ENCODE assay signal across 9 mouse cellular contexts in the genomic region with DNA sequence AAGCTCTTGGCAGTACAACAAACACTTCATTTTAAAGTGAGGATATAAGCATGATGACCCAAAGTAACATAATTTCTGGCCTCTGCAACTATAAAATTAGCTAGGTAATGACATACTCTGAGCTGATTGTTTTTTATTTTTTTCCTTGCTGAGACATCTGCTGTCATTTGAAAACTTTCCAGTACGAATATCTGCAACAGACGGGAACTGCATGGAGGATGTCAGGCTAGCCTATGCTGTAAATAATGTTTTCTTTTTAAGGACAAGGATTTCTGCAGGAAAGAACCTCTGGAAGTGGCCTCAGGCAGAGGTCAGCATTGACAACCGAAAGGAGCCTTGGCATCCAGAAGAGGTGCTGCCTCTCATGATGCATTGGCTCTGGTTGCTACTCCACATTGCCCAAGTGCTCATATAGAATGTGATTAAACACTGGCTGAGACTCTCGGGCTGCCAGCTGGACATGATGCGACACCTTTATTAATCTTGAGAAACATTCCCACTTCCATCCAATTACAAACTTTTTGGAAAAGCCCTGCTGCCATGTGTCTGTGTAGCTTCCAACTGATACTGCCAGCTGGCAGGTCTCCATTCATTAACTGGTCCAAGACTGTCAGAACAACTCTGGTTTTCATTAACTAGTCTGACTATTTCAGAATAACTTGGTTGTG.
DNase-seq lines count a peak whose midpoint lies in the region; ATAC-seq and TF ChIP-seq lines count a peak whose summit lies in the region.
"Had no signal": no experiment of that assay in that cellular context is flagged by ENCODE, and none has a peak within 500 bp of the region (broad histone marks: within the 10 kb centered on the region; RNA-seq: fewer than 3 reads in every experiment).

No protein-coding gene starts in this region.

- H3K9ac ChIP-seq in heart, embryonic 11.5 days (ENCODE audit: low read depth, low read length): no peak overlapping the region
- H3K9ac ChIP-seq: embryonic facial prominence, embryonic 13.5 days had no signal

- H3K4me3 ChIP-seq in heart, embryonic 11.5 days (ENCODE audit: low read depth, low read length): no peak overlapping the region
- no peak overlapping the region for H3K4me3 ChIP-seq in thymus, adult 2 months (ENCODE audit: control insufficient read depth, insufficient read depth, low read length)
- H3K4me3 ChIP-seq: embryonic facial prominence, embryonic 13.5 days had no signal

- no peaks in the 10 kb centered on the region for H3K27me3 ChIP-seq in heart, embryonic 11.5 days (ENCODE audit: control insufficient read depth, insufficient read depth, low read length)
- H3K27me3 ChIP-seq in thymus, adult 2 months (ENCODE audit: control insufficient read depth, insufficient read depth, low read length): no peaks in the 10 kb centered on the region
- H3K27me3 ChIP-seq: embryonic facial prominence, embryonic 13.5 days had no signal

- no peak for ATAC-seq in heart, embryonic 11.5 days (replicated peaks; ENCODE audit: insufficient number of reproducible peaks, low FRiP score, low TSS enrichment)

- 61% methylated on average over 5 of the region's 5 CpGs for WGBS in heart, embryonic 11.5 days (ENCODE audit: insufficient replicate concordance)
- 89% methylated on average over 5 of the region's 5 CpGs for whole genome bisulfite sequencing in thymus, adult 2 months

- H3K36me3 ChIP-seq in heart, embryonic 11.5 days (ENCODE audit: control insufficient read depth, insufficient read depth, low read length): no peaks in the 10 kb centered on the region
- H3K36me3 ChIP-seq in thymus, adult 2 months (ENCODE audit: control insufficient read depth, insufficient read depth, low read length): no peaks in the 10 kb centered on the region
- H3K36me3 ChIP-seq: embryonic facial prominence, embryonic 13.5 days had no signal

- peak; percentile 89 for DNase-seq in heart, adult 11 months
- peak; percentile 19 for DNase-seq in MN1 (ENCODE audit: low spot score)
- peak; percentile 80 to 84 for DNase-seq in cerebellum, postnatal 14 days
- DNase-seq in layer of hippocampus, adult 11-12 months (ENCODE audit: low spot score): peak; percentile 72
- no peak for DNase-seq in thymus, adult 2 months
- no peak for DNase-seq in T-cell, adult 2 months (ENCODE audit: low spot score)
- no peak for DNase-seq in thymus, adult 18-20 months

- H3K4me1 ChIP-seq in heart, embryonic 11.5 days (ENCODE audit: control insufficient read depth, insufficient read depth, low read length): no peaks in the 10 kb centered on the region
- H3K4me1 ChIP-seq in thymus, adult 2 months (replicated peaks; ENCODE audit: control insufficient read depth, insufficient read depth, low read length): no peaks in the 10 kb centered on the region
- H3K4me1 ChIP-seq: embryonic facial prominence, embryonic 13.5 days had no signal

- no peak overlapping the region for H3K27ac ChIP-seq in heart, embryonic 11.5 days (ENCODE audit: low read depth, low read length)
- H3K27ac ChIP-seq in thymus, adult 2 months (ENCODE audit: control insufficient read depth, insufficient read depth, low read length): no peak overlapping the region
- H3K27ac ChIP-seq: embryonic facial prominence, embryonic 13.5 days had no signal

- no peak overlapping the region for H3K4me2 ChIP-seq in heart, embryonic 11.5 days
- H3K4me2 ChIP-seq: embryonic facial prominence, embryonic 13.5 days had no signal

- no peaks in the 10 kb centered on the region for H3K9me3 ChIP-seq in heart, embryonic 11.5 days (replicated peaks; ENCODE audit: control insufficient read depth, low read length)
- H3K9me3 ChIP-seq: embryonic facial prominence, embryonic 13.5 days had no signal

- no peak for TF ChIP-seq CTCF in thymus, adult 2 months (IDR thresholded peaks at IDR 0.05; ENCODE audit: borderline replicate concordance, control insufficient read depth, extremely low read depth, insufficient read depth, low read length, poor library complexity)

- no peak for TF ChIP-seq POLR2A in thymus, adult 2 months (IDR thresholded peaks at IDR 0.05; ENCODE audit: control insufficient read depth, extremely low read depth, insufficient read depth, low read length, poor library complexity)

Comparison
In these comparisons a context has a peak if more than half of its experiments do, and no peak if none do; other contexts are left out.
1. DNase-seq: peak in heart, adult 11 months (single experiment), MN1 (single experiment), cerebellum, postnatal 14 days (2 of 2) and layer of hippocampus, adult 11-12 months (single experiment); none in thymus, adult 2 months (single experiment), T-cell, adult 2 months (single experiment) and thymus, adult 18-20 months (0 of 2).